Mouse (Mus musculus) regulatory T cell (primary cell): ENCODE data around the gene Actr2.

ENCODE experiments used
- in situ Hi-C: fragments of 300-600 bp; cut with MboI, MseI; formaldehyde crosslinking; loops from one replicate; pipeline ENCODE4 v1.15.1; 2025; ENCODE audit warnings: high pct_unique_total_duplicates

Gene Actr2

GRCm38 (mm10) chr11:20013366-20013765 is 99.3 kb downstream of the Actr2 start:
- in situ Hi-C loops: no loop called here
